Mouse (Mus musculus) megakaryocyte, embryonic 14.5 days (primary cell): ENCODE data around the gene Klhl33. TPM values are rescaled to one million over a fixed set of nuclear protein-coding genes. Genes with fewer than 3 reads are reported as not detected.
"Not testable (repeated sequence)": the region's sequence is repeated elsewhere in the genome, so short reads cannot be mapped to it uniquely, and the experiment has no call there.

Source experiments
- H3K27me3 ChIP-seq: replicated peaks from 2 replicates; pipeline ENCODE3; 2012; ENCODE audit warnings: inconsistent platforms
- H3K36me3 ChIP-seq: replicated peaks from 2 replicates; pipeline ENCODE3; 2012; ENCODE audit warnings: low read length, inconsistent platforms, mixed read lengths
- H3K4me1 ChIP-seq: 2 replicates; pipeline ENCODE4 v1.6.1; 2012; ENCODE audit warnings: inconsistent platforms
- H3K4me3 ChIP-seq: replicated peaks from 2 replicates; pipeline ENCODE3; 2012; ENCODE audit warnings: moderate library complexity, mild to moderate bottlenecking, inconsistent platforms
- H3K9me3 ChIP-seq: 2 replicates; pipeline ENCODE4 v1.6.1; 2012; ENCODE audit warnings: inconsistent platforms
- FLI1 ChIP-seq: IDR thresholded peaks from 2 replicates; pipeline ENCODE4 v1.6.1; 2012; ENCODE audit warnings: low read length, inconsistent platforms, mixed read lengths
- GATA1 ChIP-seq: IDR thresholded peaks from 3 replicates; pipeline ENCODE4 v1.6.1; 2012; ENCODE audit warnings: mixed read lengths, low read length, inconsistent platforms, borderline replicate concordance
- polyA plus RNA-seq: library from polyadenylated mRNA; stranded (reverse); fragments of >175 nt; gene quantifications from 2 replicates; pipeline ENCODE4 v1.2.3, GENCODE M21; 2012; ENCODE audit warnings: low replicate concordance; ENCODE audit not compliant: insufficient read depth

Gene Klhl33
- polyA plus RNA-seq, 1 experiment, result 0.08 TPM

DNA sequence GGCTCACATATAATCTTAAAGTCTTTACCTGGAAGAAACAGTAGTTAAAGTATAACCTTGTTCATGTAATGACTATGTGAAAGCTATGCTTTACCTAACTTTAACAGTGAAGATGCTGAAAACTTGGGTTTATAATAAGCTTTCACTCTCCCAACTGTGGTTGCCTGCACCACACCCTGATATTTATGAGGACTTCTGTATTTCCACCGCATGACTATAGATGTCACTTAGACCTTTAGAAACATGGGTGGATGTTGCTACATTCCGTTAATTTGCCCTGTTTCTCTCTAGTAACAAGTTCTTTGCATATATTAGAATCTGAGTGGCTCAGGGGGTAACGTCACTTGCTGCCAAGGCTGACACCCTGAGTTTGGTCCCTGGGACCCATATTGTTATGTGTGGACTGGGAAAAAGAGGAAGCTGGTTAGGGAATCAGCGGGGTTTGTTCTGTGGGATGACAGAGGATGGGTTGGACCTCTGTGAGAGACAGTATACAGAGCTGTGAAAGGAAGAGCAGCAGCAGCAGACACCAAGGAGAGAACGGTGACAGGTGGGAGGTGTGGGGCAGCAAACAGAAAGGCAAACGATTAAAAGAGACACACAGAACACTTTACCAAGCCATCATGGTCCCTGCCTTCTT lies 21.6 kb downstream of the Klhl33 start:
- Histone ChIP-seq H3K9me3 (no peaks in the 10 kb centered on the region), H3K4me3 (no peak overlapping the region), H3K36me3 (no peaks in the 10 kb centered on the region), H3K27me3 (no peaks in the 10 kb centered on the region), H3K4me1 (peaks cover 12% of the 10 kb centered on the region)
- TF ChIP-seq GATA1, result no peak
- no peak for TF ChIP-seq FLI1

DNA sequence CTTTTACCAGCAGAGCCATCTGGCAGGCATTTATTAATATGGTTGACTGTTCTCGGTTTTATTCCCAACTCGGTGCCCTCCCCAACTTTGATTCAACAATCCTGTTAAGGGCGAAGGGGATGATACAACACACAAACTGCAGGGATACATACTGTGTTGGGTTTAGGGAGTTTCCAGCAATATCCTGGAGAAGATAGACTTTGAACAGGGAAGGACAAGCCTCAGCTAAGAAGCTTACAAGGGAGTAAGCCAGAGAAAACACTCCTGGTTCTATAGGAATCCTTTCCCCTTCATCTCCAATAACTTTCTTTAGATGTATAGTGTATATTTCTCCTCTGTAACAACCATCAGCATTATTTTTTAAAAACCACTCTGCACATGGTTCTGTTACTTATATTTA lies 22.1 kb downstream of the Klhl33 start:
- Histone ChIP-seq H3K27me3 (no peaks in the 10 kb centered on the region), H3K4me3 (no peak overlapping the region), H3K36me3 (no peaks in the 10 kb centered on the region), H3K9me3 (no peaks in the 10 kb centered on the region), H3K4me1 (peaks cover 15% of the 10 kb centered on the region)
- TF ChIP-seq FLI1 (no peak), GATA1 (no peak)

DNA sequence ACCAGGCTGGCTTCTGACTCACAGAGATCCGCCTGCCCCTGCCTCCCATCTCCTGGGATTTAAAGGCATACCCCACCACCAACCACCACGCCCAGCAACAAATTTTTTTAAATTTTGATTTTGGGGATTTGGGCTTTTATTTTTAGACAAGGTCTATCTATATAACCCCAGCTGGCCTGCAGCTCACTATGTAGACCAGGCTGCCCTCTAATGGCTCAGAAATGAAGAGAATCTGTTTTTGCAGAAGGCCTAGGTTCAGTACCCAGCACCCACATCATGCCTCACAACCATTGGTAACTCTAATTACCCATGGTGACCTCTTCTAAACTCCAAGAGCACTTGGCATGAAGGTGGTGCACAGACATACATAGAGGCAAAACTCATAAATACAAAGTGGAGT lies 26.0 kb downstream of the Klhl33 start:
- H3K4me3 ChIP-seq, result no peak overlapping the region
- TF ChIP-seq FLI1 (no peak), GATA1 (no peak)
- no peaks in the 10 kb centered on the region for H3K27me3 ChIP-seq
- peaks cover 15% of the 10 kb centered on the region for H3K4me1 ChIP-seq
- H3K36me3 ChIP-seq, result peaks cover 17% of the 10 kb centered on the region
- H3K9me3 ChIP-seq, result no peaks in the 10 kb centered on the region

DNA sequence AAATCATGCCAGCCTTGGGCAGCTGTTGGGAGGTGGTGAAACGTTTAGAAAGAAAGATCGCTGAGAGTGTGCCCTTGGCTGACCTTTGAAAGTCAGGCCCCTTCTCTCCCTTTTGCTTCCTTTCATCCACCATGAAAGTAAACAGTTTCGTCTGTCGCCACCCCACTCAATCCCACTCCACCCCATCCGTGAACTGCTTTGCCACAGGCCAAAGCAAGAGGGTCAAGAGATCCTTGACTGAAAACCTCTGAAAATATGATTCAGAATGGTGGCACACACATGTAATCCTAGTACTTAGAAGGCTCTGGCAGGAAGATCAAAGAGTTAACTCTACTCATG lies 26.5 kb downstream of the Klhl33 start:
- peak overlapping the region; percentile 94 for H3K4me3 ChIP-seq
- no peak for TF ChIP-seq GATA1
- no peak for TF ChIP-seq FLI1
- H3K36me3 ChIP-seq, result peaks cover 22% of the 10 kb centered on the region
- no peaks in the 10 kb centered on the region for H3K9me3 ChIP-seq
- no peaks in the 10 kb centered on the region for H3K27me3 ChIP-seq
- H3K4me1 ChIP-seq, result peaks cover 14% of the 10 kb centered on the region

DNA sequence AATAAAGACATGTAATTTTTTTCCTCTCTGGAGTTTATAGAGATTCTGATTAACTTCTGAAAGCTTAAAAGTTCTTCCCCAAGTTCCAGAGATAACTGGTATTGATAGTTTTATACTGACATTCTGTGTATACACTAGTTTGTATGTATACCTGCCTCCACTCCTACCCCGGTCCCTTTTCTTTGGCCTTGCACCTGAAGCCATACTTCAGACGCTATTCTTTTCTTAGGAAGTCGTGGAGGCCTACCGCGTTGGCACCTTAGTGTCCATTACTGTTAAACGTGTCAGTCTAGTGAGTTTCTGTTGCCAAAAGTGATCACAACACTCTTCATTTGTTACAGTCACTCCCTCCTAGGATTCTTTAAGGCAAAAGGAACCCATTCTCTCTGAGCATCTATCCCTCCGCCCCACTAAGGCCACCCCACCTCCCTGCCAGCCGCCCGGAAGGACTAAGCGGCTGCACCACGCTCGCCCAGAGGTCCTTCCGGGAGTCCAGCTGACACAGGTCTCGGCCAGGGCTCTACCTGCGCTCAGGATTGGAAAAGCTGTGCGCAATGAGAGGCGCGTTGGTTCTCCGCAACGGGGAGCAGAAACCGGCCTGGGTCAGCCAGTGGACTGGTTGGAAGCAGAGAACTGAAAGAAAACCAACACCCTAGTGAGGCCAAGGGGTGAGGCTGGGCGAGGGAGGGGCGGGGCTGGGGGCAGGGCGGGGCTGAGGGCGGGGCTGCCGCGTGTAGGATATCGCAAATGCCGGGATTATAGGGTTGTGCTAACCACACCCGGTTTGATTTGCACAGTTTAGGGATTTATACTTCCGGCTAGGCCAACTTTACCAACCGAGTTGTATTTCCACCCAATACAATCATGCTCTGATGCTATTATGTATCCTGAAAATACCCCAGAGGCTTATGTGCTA lies 27.2 kb downstream of the Klhl33 start, which contains the start of gene Tep1:
Tep1 (minus strand) TSS at position 672 of the 916 bp plus-strand sequence.
- no peaks in the 10 kb centered on the region for H3K9me3 ChIP-seq
- no peak for TF ChIP-seq FLI1
- TF ChIP-seq GATA1, result no peak
- H3K36me3 ChIP-seq, result peaks cover 24% of the 10 kb centered on the region
- H3K4me3 ChIP-seq, result peak within 1 kb of the TSS; percentile 94
- no peaks in the 10 kb centered on the region for H3K27me3 ChIP-seq
- H3K4me1 ChIP-seq, result peaks cover 20% of the 10 kb centered on the region

DNA sequence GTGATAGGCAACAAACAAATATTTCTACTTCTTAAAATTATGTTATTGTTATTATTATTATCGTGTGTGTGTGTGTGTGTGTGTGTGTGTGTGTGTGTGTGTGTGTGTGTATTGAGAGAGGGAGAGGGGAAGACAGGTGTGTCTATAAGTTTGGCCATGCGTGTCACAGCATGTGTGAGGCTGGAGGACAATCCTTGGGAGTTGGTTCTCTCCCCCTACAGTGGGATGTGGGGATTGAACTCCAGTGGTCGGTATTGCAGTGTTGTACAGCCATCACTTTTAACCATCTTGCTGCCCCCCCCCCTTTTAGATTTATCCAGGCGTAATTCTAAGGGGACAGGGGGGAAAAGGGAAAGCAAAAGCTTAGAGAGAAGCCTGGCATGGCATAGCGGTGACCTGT lies 28.7 kb downstream of the Klhl33 start:
- Histone ChIP-seq H3K36me3 (peaks cover 25% of the 10 kb centered on the region), H3K4me1 (peaks cover 22% of the 10 kb centered on the region), H3K4me3 (no peak overlapping the region), H3K9me3 (no peaks in the 10 kb centered on the region), H3K27me3 (no peaks in the 10 kb centered on the region)
- TF ChIP-seq FLI1, result no peak
- TF ChIP-seq GATA1, result no peak

DNA sequence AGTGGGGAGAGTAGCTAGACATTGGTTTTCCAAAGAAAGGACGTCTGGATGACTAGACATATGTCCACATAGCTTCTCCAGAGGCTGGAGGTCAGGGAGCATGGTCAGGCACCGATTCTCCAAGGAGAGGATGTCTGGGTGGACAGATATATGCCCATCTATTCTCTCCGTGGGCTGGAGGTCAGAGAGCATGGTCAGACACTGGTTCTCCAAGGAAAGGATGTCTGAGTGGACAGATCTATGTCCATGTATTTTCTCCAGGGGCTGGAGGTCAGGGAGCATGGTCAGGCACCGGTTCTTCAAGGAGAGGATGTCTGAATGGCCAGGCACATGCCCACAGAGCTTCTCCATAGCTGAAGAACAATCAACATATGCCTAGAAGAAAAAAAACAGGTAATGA lies 29.1 kb downstream of the Klhl33 start:
- H3K4me1 ChIP-seq, result peaks cover 22% of the 10 kb centered on the region

DNA sequence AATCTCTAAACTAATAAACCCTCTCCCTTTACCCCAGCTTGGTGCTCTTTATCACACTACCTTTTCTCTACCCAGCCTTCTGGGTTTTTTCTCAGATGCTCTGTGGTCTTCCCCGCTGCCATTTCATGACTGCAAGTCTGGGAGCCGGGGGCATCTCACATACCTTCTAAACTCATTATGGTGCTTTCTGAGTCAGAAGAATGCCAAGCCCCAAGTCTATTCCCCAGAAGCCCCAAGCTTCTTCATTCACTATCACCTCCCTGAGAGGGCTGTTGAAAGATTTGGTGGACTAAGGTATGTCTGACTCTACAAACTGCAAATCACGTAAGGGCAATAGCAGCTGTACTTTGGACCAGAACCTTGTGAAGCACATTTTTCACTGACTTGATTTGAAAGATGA lies 30.3 kb downstream of the Klhl33 start:
- H3K27me3 ChIP-seq, result no peaks in the 10 kb centered on the region
- peaks cover 22% of the 10 kb centered on the region for H3K4me1 ChIP-seq
- no peak overlapping the region for H3K4me3 ChIP-seq
- H3K36me3 ChIP-seq, result peaks cover 37% of the 10 kb centered on the region
- no peaks in the 10 kb centered on the region for H3K9me3 ChIP-seq
- TF ChIP-seq GATA1, result no peak
- TF ChIP-seq FLI1, result no peak

More for the DNA sequence above, 29.1 kb downstream of the Klhl33 start:
- TF ChIP-seq FLI1, result no peak
- Histone ChIP-seq H3K27me3 (no peaks in the 10 kb centered on the region), H3K36me3 (peaks cover 29% of the 10 kb centered on the region), H3K4me3 (no peak overlapping the region), H3K9me3 (no peaks in the 10 kb centered on the region)

DNA sequence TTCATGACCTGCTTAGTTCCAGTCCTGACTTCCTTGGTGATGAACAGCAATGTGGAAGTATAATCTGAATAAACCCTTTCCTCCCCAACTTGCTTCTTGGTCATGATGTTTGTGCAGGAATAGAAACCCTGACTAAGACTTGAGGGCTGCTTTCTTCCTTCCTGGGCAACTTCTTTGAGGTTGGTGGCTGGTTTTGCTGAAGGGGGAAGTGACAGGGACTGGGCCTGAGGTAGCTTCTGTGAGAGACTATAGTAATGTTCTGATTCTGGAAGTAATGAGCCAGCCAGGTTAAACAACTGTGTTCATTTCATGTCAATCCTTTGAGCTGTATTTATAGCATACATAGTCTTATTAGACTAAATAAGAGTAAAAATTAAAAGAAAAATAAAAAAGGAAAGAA lies 32.3 kb downstream of the Klhl33 start:
- not testable (repeated sequence) for H3K9me3 ChIP-seq, H3K27me3 ChIP-seq, H3K4me3 ChIP-seq
- H3K4me1 ChIP-seq, result peaks cover 17% of the 10 kb centered on the region
- H3K36me3 ChIP-seq, result peaks cover 53% of the 10 kb centered on the region

DNA sequence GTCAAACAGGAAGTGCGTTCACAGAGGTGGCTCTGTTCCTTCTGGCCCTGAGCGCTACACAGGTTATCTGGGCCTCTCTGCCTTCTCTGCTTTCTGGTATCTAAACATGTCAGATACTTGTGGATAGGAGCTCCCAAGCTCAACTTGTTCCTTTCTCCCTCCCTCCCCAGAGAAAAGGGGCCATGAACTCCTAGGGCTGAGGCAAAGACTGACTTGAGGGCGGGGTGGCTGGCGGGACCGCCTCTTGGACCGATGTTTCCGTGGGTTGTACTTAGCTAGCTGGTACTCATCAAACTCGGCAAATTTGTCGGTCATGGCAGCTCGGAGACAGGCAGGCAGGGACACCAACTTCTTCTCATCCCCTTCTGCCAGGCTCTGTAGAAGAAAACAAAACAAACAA lies 34.7 kb downstream of the Klhl33 start:
- Histone ChIP-seq H3K4me1 (peaks cover 13% of the 10 kb centered on the region), H3K27me3 (no peaks in the 10 kb centered on the region), H3K36me3 (peaks cover 64% of the 10 kb centered on the region), H3K4me3 (no peak overlapping the region), H3K9me3 (no peaks in the 10 kb centered on the region)
- TF ChIP-seq FLI1 (no peak), GATA1 (no peak)

DNA sequence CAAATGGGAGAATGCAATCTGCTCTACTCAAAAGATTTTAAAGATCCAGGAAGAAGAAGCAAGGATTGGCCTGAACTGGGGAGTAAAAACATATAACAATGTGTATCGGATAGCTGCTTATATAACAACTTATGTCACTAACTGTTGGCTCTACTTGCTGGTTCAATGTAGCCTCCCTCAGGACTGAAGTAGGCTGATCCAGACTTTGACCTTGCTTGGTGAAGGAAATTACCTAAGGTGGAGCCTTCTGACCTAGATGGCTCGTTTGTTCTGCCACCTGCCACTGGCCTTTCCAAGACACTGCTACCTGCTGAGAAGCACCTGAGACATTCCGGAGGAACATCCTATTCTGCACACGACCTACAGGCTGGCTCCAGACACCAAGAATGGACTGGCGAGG lies 41.5 kb downstream of the Klhl33 start:
- H3K36me3 ChIP-seq, result peaks cover 69% of the 10 kb centered on the region

More for the DNA sequence above, 41.5 kb downstream of the Klhl33 start:
- H3K27me3 ChIP-seq, result no peaks in the 10 kb centered on the region
- no peaks in the 10 kb centered on the region for H3K4me1 ChIP-seq
- no peak overlapping the region for H3K4me3 ChIP-seq
- no peaks in the 10 kb centered on the region for H3K9me3 ChIP-seq
- TF ChIP-seq GATA1 (no peak), FLI1 (no peak)

Other genes with a start within 250 kb of the Klhl33 start
- gene Olfr747, start 204.3 kb downstream of the Klhl33 start, polyA plus RNA-seq, result not detected in 2 replicates
- gene Olfr748, start 190.1 kb downstream of the Klhl33 start, polyA plus RNA-seq, result not detected in 2 replicates
- not detected in 2 replicates for gene Olfr749, start 152.4 kb downstream of the Klhl33 start, polyA plus RNA-seq
- gene Ttc5, start 112.0 kb downstream of the Klhl33 start, polyA plus RNA-seq, result 17.7 and 40.8 TPM in 2 replicates
- gene Ccnb1ip1, start 89.8 kb downstream of the Klhl33 start, polyA plus RNA-seq, result not detected in 2 replicates
- gene Parp2, start 89.7 kb downstream of the Klhl33 start, polyA plus RNA-seq, result 3.0 TPM in 1 of 2 replicates, not detected in the other
- 4.3 TPM in 1 of 2 replicates, not detected in the other for gene Tep1, start 26.9 kb downstream of the Klhl33 start, polyA plus RNA-seq
- 14.5 and 15.9 TPM in 2 replicates for gene Osgep, start 27.4 kb upstream of the Klhl33 start, polyA plus RNA-seq
- 13.9 and 87.6 TPM in 2 replicates for gene Apex1, start 27.5 kb upstream of the Klhl33 start, polyA plus RNA-seq
- gene Pip4p1, start 33.3 kb upstream of the Klhl33 start, polyA plus RNA-seq, result 82.0 and 93.0 TPM in 2 replicates
- gene Pnp, start 33.6 kb upstream of the Klhl33 start, polyA plus RNA-seq, result 1.4 TPM in 1 of 2 replicates, not detected in the other
- 1.00 TPM in 1 of 2 replicates, not detected in the other for gene Gm49342, start 47.0 kb upstream of the Klhl33 start, polyA plus RNA-seq
- gene Pnp2, start 58.5 kb upstream of the Klhl33 start, polyA plus RNA-seq, result not detected in 2 replicates
- not detected in 2 replicates for gene Rnase10, start 110.2 kb upstream of the Klhl33 start, polyA plus RNA-seq
- not detected in 2 replicates for gene Rnase9, start 144.4 kb upstream of the Klhl33 start, polyA plus RNA-seq
- gene Rnase11, start 152.7 kb upstream of the Klhl33 start, polyA plus RNA-seq, result not detected in 2 replicates
- not detected in 2 replicates for gene Rnase12, start 160.2 kb upstream of the Klhl33 start, polyA plus RNA-seq
- not detected in 2 replicates for gene Olfr750, start 176.9 kb upstream of the Klhl33 start, polyA plus RNA-seq
- 1.6 TPM in 1 of 2 replicates, not detected in the other for gene Rnase4, start 193.6 kb upstream of the Klhl33 start, polyA plus RNA-seq
- not detected in 2 replicates for gene Ang, start 193.6 kb upstream of the Klhl33 start, polyA plus RNA-seq
- not detected in 2 replicates for gene Eddm3b, start 216.9 kb upstream of the Klhl33 start, polyA plus RNA-seq
- 0.23 TPM in 1 of 2 replicates, not detected in the other for gene Rnase6, start 226.4 kb upstream of the Klhl33 start, polyA plus RNA-seq
- gene Rnase1, start 249.3 kb upstream of the Klhl33 start, polyA plus RNA-seq, result not detected in 2 replicates